Mouse (Mus musculus): ENCODE measurements around the gene Sowahc. TPM values are rescaled to one million over a fixed set of nuclear protein-coding genes. Genes with fewer than 3 reads are reported as not detected.

The Sowahc gene
- total RNA-seq, 1 experiment from 2014 or later, result 15.4 TPM

GRCm38 (mm10) chr10:59250679-59251078 is 28.9 kb downstream of the Sowahc start:
- no peak for ATAC-seq (ENCODE audit: extremely low read depth, insufficient number of reproducible peaks, low FRiP score, poor library complexity, severe bottlenecking)

GRCm38 (mm10) chr10:59251980-59252379 is 30.2 kb downstream of the Sowahc start:
- ATAC-seq (ENCODE audit: extremely low read depth, insufficient number of reproducible peaks, low FRiP score, poor library complexity, severe bottlenecking), result no peak

- no peak for ATAC-seq (ENCODE audit: extremely low read depth, insufficient number of reproducible peaks, low FRiP score, poor library complexity, severe bottlenecking)
Observed at GRCm38 (mm10) chr10:59252396-59252795, 30.6 kb downstream of the Sowahc start.

GRCm38 (mm10) chr10:59253541-59254079 is 31.9 kb downstream of the Sowahc start:
- no peak for ATAC-seq (ENCODE audit: extremely low read depth, insufficient number of reproducible peaks, low FRiP score, poor library complexity, severe bottlenecking)

GRCm38 (mm10) chr10:59256533-59256932 is 34.8 kb downstream of the Sowahc start:
- ATAC-seq (ENCODE audit: extremely low read depth, insufficient number of reproducible peaks, low FRiP score, poor library complexity, severe bottlenecking), result no peak

GRCm38 (mm10) chr10:59259572-59259971 is 37.8 kb downstream of the Sowahc start:
- ATAC-seq (ENCODE audit: extremely low read depth, insufficient number of reproducible peaks, low FRiP score, poor library complexity, severe bottlenecking), result no peak

GRCm38 (mm10) chr10:59261603-59262002 is 39.9 kb downstream of the Sowahc start:
- ATAC-seq (ENCODE audit: extremely low read depth, insufficient number of reproducible peaks, low FRiP score, poor library complexity, severe bottlenecking), result no peak

- no peak for ATAC-seq (ENCODE audit: extremely low read depth, insufficient number of reproducible peaks, low FRiP score, poor library complexity, severe bottlenecking)
Observed at GRCm38 (mm10) chr10:59262021-59262420, 40.3 kb downstream of the Sowahc start.

- no peak for ATAC-seq (ENCODE audit: extremely low read depth, insufficient number of reproducible peaks, low FRiP score, poor library complexity, severe bottlenecking)
Observed at GRCm38 (mm10) chr10:59262979-59263378, 41.2 kb downstream of the Sowahc start.

GRCm38 (mm10) chr10:59265067-59265466 is 43.3 kb downstream of the Sowahc start:
- ATAC-seq (ENCODE audit: extremely low read depth, insufficient number of reproducible peaks, low FRiP score, poor library complexity, severe bottlenecking), result no peak

- no peak for ATAC-seq (ENCODE audit: extremely low read depth, insufficient number of reproducible peaks, low FRiP score, poor library complexity, severe bottlenecking)
Observed at GRCm38 (mm10) chr10:59265674-59266073, 43.9 kb downstream of the Sowahc start.

GRCm38 (mm10) chr10:59266097-59266496 is 44.3 kb downstream of the Sowahc start:
- ATAC-seq (ENCODE audit: extremely low read depth, insufficient number of reproducible peaks, low FRiP score, poor library complexity, severe bottlenecking), result no peak

- no peak for ATAC-seq (ENCODE audit: extremely low read depth, insufficient number of reproducible peaks, low FRiP score, poor library complexity, severe bottlenecking)
Observed at GRCm38 (mm10) chr10:59267275-59267674, 45.5 kb downstream of the Sowahc start.

- no peak for ATAC-seq (ENCODE audit: extremely low read depth, insufficient number of reproducible peaks, low FRiP score, poor library complexity, severe bottlenecking)
Observed at GRCm38 (mm10) chr10:59268109-59268508, 46.4 kb downstream of the Sowahc start.

- ATAC-seq (ENCODE audit: extremely low read depth, insufficient number of reproducible peaks, low FRiP score, poor library complexity, severe bottlenecking), result no peak
Observed at GRCm38 (mm10) chr10:59268754-59269153, 47.0 kb downstream of the Sowahc start.

- no peak for ATAC-seq (ENCODE audit: extremely low read depth, insufficient number of reproducible peaks, low FRiP score, poor library complexity, severe bottlenecking)
Observed at GRCm38 (mm10) chr10:59275745-59276144, 54.0 kb downstream of the Sowahc start.

Other genes starting within 250 kb of the Sowahc start
- gene Sept10, start 106 bp upstream of the Sowahc start, total RNA-seq (2017), result 8.5 and 9.8 TPM in 2 replicates
- 17.1 and 19.8 TPM in 2 replicates for gene P4ha1, start 101.3 kb downstream of the Sowahc start, total RNA-seq (2017)
- gene Gm10273, start 173.7 kb downstream of the Sowahc start, total RNA-seq (2017), result 2.5 and 4.1 TPM in 2 replicates
- not detected in 2 replicates for gene Pla2g12b, start 181.7 kb downstream of the Sowahc start, total RNA-seq (2017)
- 0.35 TPM in 1 of 2 replicates, not detected in the other for gene Oit3, start 219.8 kb downstream of the Sowahc start, total RNA-seq (2017)